Mouse (Mus musculus): ENCODE results near the gene Krt19. TPM values are rescaled to one million over a fixed set of nuclear protein-coding genes. Genes with fewer than 3 reads are reported as not detected.

Gene Krt19
- total and polyA plus RNA-seq, 2 experiments from 2014 or later: 1.6 to 8.1 TPM

- TF ChIP-seq CTCF (IDR thresholded peaks at IDR 0.05): no peak
- DNase-seq (ENCODE audit: low spot score) (no peak), ATAC-seq (ENCODE audit: low FRiP score) (no peak)
- Histone ChIP-seq H3K9ac (replicated peaks; ENCODE audit: low read length, poor library complexity, severe bottlenecking) (no peak overlapping the region), H3K36me3 (ENCODE audit: insufficient read depth, low read length) (no peaks in the 10 kb centered on the region), H3K4me1 (ENCODE audit: insufficient read depth, low read length) (no peaks in the 10 kb centered on the region), H3K27ac (ENCODE audit: low read depth, low read length) (no peak overlapping the region), H3K9me3 (ENCODE audit: low read length) (no peaks in the 10 kb centered on the region), H3K27me3 (ENCODE audit: insufficient read depth, low read length) (no peaks in the 10 kb centered on the region), H3K4me3 (ENCODE audit: low read depth, low read length) (no peak overlapping the region), H3K4me2 (ENCODE audit: low read depth, low read length, poor library complexity, severe bottlenecking) (no peak overlapping the region)
- whole genome bisulfite sequencing: 64% methylated on average over 15 of the region's 15 CpGs
Measured at GRCm38 (mm10) chr11:100102693-100103429, 45.6 kb downstream of the Krt19 start.

DNA sequence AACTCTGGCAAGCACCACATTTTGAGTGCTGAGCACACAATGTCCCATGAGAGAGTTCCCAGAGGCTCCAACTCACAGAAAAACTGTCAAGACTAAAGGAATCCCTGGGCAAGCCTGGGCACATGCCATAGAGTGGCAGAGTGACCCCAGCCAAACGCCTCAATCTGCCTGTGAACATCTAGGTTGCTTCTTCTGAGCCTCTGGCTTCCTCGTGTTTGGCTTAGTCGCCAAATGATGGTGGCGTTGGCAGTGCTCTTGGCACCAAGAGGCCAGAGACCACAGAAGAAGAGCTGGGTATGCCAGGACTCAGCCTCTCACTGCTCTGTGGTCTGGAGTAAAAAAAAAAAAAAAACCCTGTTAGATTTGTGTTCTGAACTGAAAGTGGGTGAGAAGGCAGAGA is 48.1 kb downstream of the Krt19 start:
- no peaks in the 10 kb centered on the region for H3K9me3 ChIP-seq (ENCODE audit: low read length)
- no peaks in the 10 kb centered on the region for H3K36me3 ChIP-seq (ENCODE audit: insufficient read depth, low read length)
- no peaks in the 10 kb centered on the region for H3K4me1 ChIP-seq (ENCODE audit: insufficient read depth, low read length)
- TF ChIP-seq CTCF (IDR thresholded peaks at IDR 0.05): no peak
- H3K9ac ChIP-seq (replicated peaks; ENCODE audit: low read length, poor library complexity, severe bottlenecking): no peak overlapping the region
- no peak overlapping the region for H3K4me3 ChIP-seq (ENCODE audit: low read depth, low read length)
- no peaks in the 10 kb centered on the region for H3K27me3 ChIP-seq (ENCODE audit: insufficient read depth, low read length)
- ATAC-seq (ENCODE audit: low FRiP score): no peak
- H3K27ac ChIP-seq (ENCODE audit: low read depth, low read length): no peak overlapping the region
- DNase-seq (ENCODE audit: low spot score): no peak
- no peak overlapping the region for H3K4me2 ChIP-seq (ENCODE audit: low read depth, low read length, poor library complexity, severe bottlenecking)
- 83% methylated on average over 4 of the region's 4 CpGs for WGBS

- H3K9ac ChIP-seq (replicated peaks; ENCODE audit: low read length, poor library complexity, severe bottlenecking): no peak overlapping the region
- WGBS: 78% methylated on average over 9 of the region's 9 CpGs
- no peak overlapping the region for H3K4me3 ChIP-seq (ENCODE audit: low read depth, low read length)
- no peak for TF ChIP-seq CTCF (IDR thresholded peaks at IDR 0.05)
- H3K27ac ChIP-seq (ENCODE audit: low read depth, low read length): no peak overlapping the region
- DNase-seq (ENCODE audit: low spot score): no peak
- H3K36me3 ChIP-seq (ENCODE audit: insufficient read depth, low read length): no peaks in the 10 kb centered on the region
- no peak overlapping the region for H3K4me2 ChIP-seq (ENCODE audit: low read depth, low read length, poor library complexity, severe bottlenecking)
- no peaks in the 10 kb centered on the region for H3K27me3 ChIP-seq (ENCODE audit: insufficient read depth, low read length)
- no peak for ATAC-seq (ENCODE audit: low FRiP score)
- no peaks in the 10 kb centered on the region for H3K9me3 ChIP-seq (ENCODE audit: low read length)
- H3K4me1 ChIP-seq (ENCODE audit: insufficient read depth, low read length): no peaks in the 10 kb centered on the region
Measured at GRCm38 (mm10) chr11:100097819-100098218, 50.6 kb downstream of the Krt19 start.

DNA sequence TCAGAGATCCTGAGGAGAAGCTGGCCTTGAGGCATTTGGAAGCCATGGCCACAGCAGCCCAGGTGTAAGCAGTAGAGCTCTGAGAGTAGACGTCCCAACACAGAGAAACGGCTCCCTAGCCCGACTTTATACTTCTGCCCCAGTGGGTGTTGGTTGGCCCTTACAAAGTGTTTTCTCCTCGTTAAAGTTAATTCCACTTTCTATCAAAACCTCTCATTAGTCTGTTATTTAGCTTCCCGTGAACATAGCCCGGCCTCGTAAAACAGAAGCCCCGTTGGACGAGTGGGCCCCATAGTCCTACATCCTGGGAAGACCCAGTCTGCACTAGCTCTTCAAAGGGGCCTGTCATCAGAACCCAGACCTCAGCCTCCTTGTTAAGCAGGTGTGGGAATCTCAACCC is 52.3 kb downstream of the Krt19 start, which contains the start of gene Krt35:
Gene Krt35, minus strand, starts transcription at position 101 of the 400 bp plus-strand sequence.
- TF ChIP-seq CTCF (IDR thresholded peaks at IDR 0.05): no peak
- ATAC-seq (ENCODE audit: low FRiP score) (no peak), DNase-seq (ENCODE audit: low spot score) (no peak)
- H3K9ac ChIP-seq (replicated peaks; ENCODE audit: low read length, poor library complexity, severe bottlenecking): no peak within 1 kb of the TSS
- no peaks in the 10 kb centered on the region for H3K27me3 ChIP-seq (ENCODE audit: insufficient read depth, low read length)
- no peaks in the 10 kb centered on the region for H3K9me3 ChIP-seq (ENCODE audit: low read length)
- H3K27ac ChIP-seq (ENCODE audit: low read depth, low read length): no peak within 1 kb of the TSS
- H3K4me2 ChIP-seq (ENCODE audit: low read depth, low read length, poor library complexity, severe bottlenecking): no peak within 1 kb of the TSS
- no peak within 1 kb of the TSS for H3K4me3 ChIP-seq (ENCODE audit: low read depth, low read length)
- H3K36me3 ChIP-seq (ENCODE audit: insufficient read depth, low read length): no peaks in the 10 kb centered on the region
- no peaks in the 10 kb centered on the region for H3K4me1 ChIP-seq (ENCODE audit: insufficient read depth, low read length)
- WGBS: 91% methylated on average over 9 of the region's 9 CpGs

Other genes starting within 250 kb of the Krt19 start
- not detected in 2 replicates for gene Krtap31-1, start 240.7 kb downstream of the Krt19 start, total RNA-seq (2014; rRNA removed)
- gene Krtap31-1, start 240.7 kb downstream of the Krt19 start, polyA plus RNA-seq (2015; fragmentation: Nextera tagmentation; extraction: Ambion mirVana): not detected in 2 replicates
- not detected in 2 replicates for gene Gm11565, start 233.9 kb downstream of the Krt19 start, total RNA-seq (2014; rRNA removed)
- gene Gm11565, start 233.9 kb downstream of the Krt19 start, polyA plus RNA-seq (2015; fragmentation: Nextera tagmentation; extraction: Ambion mirVana): not detected in 2 replicates
- not detected in 2 replicates for gene Krtap31-2, start 212.4 kb downstream of the Krt19 start, total RNA-seq (2014; rRNA removed)
- not detected in 2 replicates for gene Krtap31-2, start 212.4 kb downstream of the Krt19 start, polyA plus RNA-seq (2015; fragmentation: Nextera tagmentation; extraction: Ambion mirVana)
- gene Krtap9-5, start 200.2 kb downstream of the Krt19 start, total RNA-seq (2014; rRNA removed): not detected in 2 replicates
- gene Krtap9-5, start 200.2 kb downstream of the Krt19 start, polyA plus RNA-seq (2015; fragmentation: Nextera tagmentation; extraction: Ambion mirVana): not detected in 2 replicates
- gene Krtap29-1, start 169.6 kb downstream of the Krt19 start, total RNA-seq (2014; rRNA removed): not detected in 2 replicates
- gene Krtap29-1, start 169.6 kb downstream of the Krt19 start, polyA plus RNA-seq (2015; fragmentation: Nextera tagmentation; extraction: Ambion mirVana): not detected in 2 replicates
- not detected in 2 replicates for gene Krtap16-1, start 162.1 kb downstream of the Krt19 start, total RNA-seq (2014; rRNA removed)
- not detected in 2 replicates for gene Krtap16-1, start 162.1 kb downstream of the Krt19 start, polyA plus RNA-seq (2015; fragmentation: Nextera tagmentation; extraction: Ambion mirVana)
- 0.22 and 1.4 TPM in 2 replicates for gene Krtap17-1, start 154.7 kb downstream of the Krt19 start, total RNA-seq (2014; rRNA removed)
- gene Krtap17-1, start 154.7 kb downstream of the Krt19 start, polyA plus RNA-seq (2015; fragmentation: Nextera tagmentation; extraction: Ambion mirVana): 1.7 TPM in 2 replicates
- not detected in 2 replicates for gene Krt33a, start 132.5 kb downstream of the Krt19 start, total RNA-seq (2014; rRNA removed)
- not detected in 2 replicates for gene Krt33a, start 132.5 kb downstream of the Krt19 start, polyA plus RNA-seq (2015; fragmentation: Nextera tagmentation; extraction: Ambion mirVana)
- not detected in 2 replicates for gene Krt33b, start 118.8 kb downstream of the Krt19 start, total RNA-seq (2014; rRNA removed)
- 0.13 and 0.25 TPM in 2 replicates for gene Krt33b, start 118.8 kb downstream of the Krt19 start, polyA plus RNA-seq (2015; fragmentation: Nextera tagmentation; extraction: Ambion mirVana)
- gene Krt34, start 107.1 kb downstream of the Krt19 start, total RNA-seq (2014; rRNA removed): not detected in 2 replicates
- not detected in 2 replicates for gene Krt34, start 107.1 kb downstream of the Krt19 start, polyA plus RNA-seq (2015; fragmentation: Nextera tagmentation; extraction: Ambion mirVana)
- 0.93 TPM in 1 of 2 replicates, not detected in the other for gene Krt31, start 98.1 kb downstream of the Krt19 start, total RNA-seq (2014; rRNA removed)
- not detected in 2 replicates for gene Krt31, start 98.1 kb downstream of the Krt19 start, polyA plus RNA-seq (2015; fragmentation: Nextera tagmentation; extraction: Ambion mirVana)
- gene Krt32, start 60.4 kb downstream of the Krt19 start, total RNA-seq (2014; rRNA removed): not detected in 2 replicates
- gene Krt32, start 60.4 kb downstream of the Krt19 start, polyA plus RNA-seq (2015; fragmentation: Nextera tagmentation; extraction: Ambion mirVana): not detected in 2 replicates
- gene Krt35, start 52.4 kb downstream of the Krt19 start, total RNA-seq (2014; rRNA removed): 0.60 TPM in 1 of 2 replicates, not detected in the other
- 0.10 TPM in 1 of 2 replicates, not detected in the other for gene Krt35, start 52.4 kb downstream of the Krt19 start, polyA plus RNA-seq (2015; fragmentation: Nextera tagmentation; extraction: Ambion mirVana)
- gene Krt36, start 43.0 kb downstream of the Krt19 start, total RNA-seq (2014; rRNA removed): 0.44 TPM in 1 of 2 replicates, not detected in the other
- gene Krt36, start 43.0 kb downstream of the Krt19 start, polyA plus RNA-seq (2015; fragmentation: Nextera tagmentation; extraction: Ambion mirVana): not detected in 2 replicates
- gene Krt13, start 27.1 kb downstream of the Krt19 start, total RNA-seq (2014; rRNA removed): not detected in 2 replicates
- gene Krt13, start 27.1 kb downstream of the Krt19 start, polyA plus RNA-seq (2015; fragmentation: Nextera tagmentation; extraction: Ambion mirVana): not detected in 2 replicates
- 0.33 and 6.0 TPM in 2 replicates for gene Krt15, start 12.7 kb downstream of the Krt19 start, total RNA-seq (2014; rRNA removed)
- 0.22 and 0.43 TPM in 2 replicates for gene Krt15, start 12.7 kb downstream of the Krt19 start, polyA plus RNA-seq (2015; fragmentation: Nextera tagmentation; extraction: Ambion mirVana)
- gene Krt9, start 44.6 kb upstream of the Krt19 start, total RNA-seq (2014; rRNA removed): not detected in 2 replicates
- gene Krt9, start 44.6 kb upstream of the Krt19 start, polyA plus RNA-seq (2015; fragmentation: Nextera tagmentation; extraction: Ambion mirVana): not detected in 2 replicates
- gene Krt14, start 58.9 kb upstream of the Krt19 start, total RNA-seq (2014; rRNA removed): 0.42 and 9.5 TPM in 2 replicates
- gene Krt14, start 58.9 kb upstream of the Krt19 start, polyA plus RNA-seq (2015; fragmentation: Nextera tagmentation; extraction: Ambion mirVana): 0.54 and 0.75 TPM in 2 replicates
- gene Krt16, start 100.2 kb upstream of the Krt19 start, total RNA-seq (2014; rRNA removed): not detected in 2 replicates
- gene Krt16, start 100.2 kb upstream of the Krt19 start, polyA plus RNA-seq (2015; fragmentation: Nextera tagmentation; extraction: Ambion mirVana): not detected in 2 replicates
- 0.52 and 5.5 TPM in 2 replicates for gene Krt17, start 112.4 kb upstream of the Krt19 start, total RNA-seq (2014; rRNA removed)
- 1.2 and 1.5 TPM in 2 replicates for gene Krt17, start 112.4 kb upstream of the Krt19 start, polyA plus RNA-seq (2015; fragmentation: Nextera tagmentation; extraction: Ambion mirVana)
- gene Krt42, start 121.2 kb upstream of the Krt19 start, total RNA-seq (2014; rRNA removed): 0.27 TPM in 1 of 2 replicates, not detected in the other
- not detected in 2 replicates for gene Krt42, start 121.2 kb upstream of the Krt19 start, polyA plus RNA-seq (2015; fragmentation: Nextera tagmentation; extraction: Ambion mirVana)
- gene Eif1, start 171.2 kb upstream of the Krt19 start, total RNA-seq (2014; rRNA removed): 84.7 and 117 TPM in 2 replicates
- gene Eif1, start 171.2 kb upstream of the Krt19 start, polyA plus RNA-seq (2015; fragmentation: Nextera tagmentation; extraction: Ambion mirVana): 1,241 and 1,297 TPM in 2 replicates
- not detected in 2 replicates for gene Gast, start 185.7 kb upstream of the Krt19 start, total RNA-seq (2014; rRNA removed)
- gene Gast, start 185.7 kb upstream of the Krt19 start, polyA plus RNA-seq (2015; fragmentation: Nextera tagmentation; extraction: Ambion mirVana): 1.1 and 2.2 TPM in 2 replicates
- gene Hap1, start 207.5 kb upstream of the Krt19 start, total RNA-seq (2014; rRNA removed): 743 and 796 TPM in 2 replicates
- gene Hap1, start 207.5 kb upstream of the Krt19 start, polyA plus RNA-seq (2015; fragmentation: Nextera tagmentation; extraction: Ambion mirVana): 597 and 631 TPM in 2 replicates
- 133 and 156 TPM in 2 replicates for gene Jup, start 249.1 kb upstream of the Krt19 start, total RNA-seq (2014; rRNA removed)
- gene Jup, start 249.1 kb upstream of the Krt19 start, polyA plus RNA-seq (2015; fragmentation: Nextera tagmentation; extraction: Ambion mirVana): 69.7 and 75.5 TPM in 2 replicates